Mouse (Mus musculus): ENCODE results near the gene Dnajc16.

Gene Dnajc16

GRCm38 (mm10) chr4:141724594-141724993 is 66.1 kb downstream of the Dnajc16 start:
- DNase-seq (ENCODE audit: low spot score in 2 of 2): no peak

- no peak for DNase-seq (ENCODE audit: low spot score in 2 of 2)
These were observed 67.1 kb downstream of the Dnajc16 start for GRCm38 (mm10) chr4:141723673-141724068.

GRCm38 (mm10) chr4:141722731-141723672 is 67.7 kb downstream of the Dnajc16 start, which contains the start of gene Ddi2:
Ddi2 (minus strand) TSS chr4:141723419.
- DNase-seq (ENCODE audit: low spot score in 2 of 2): peak; percentile 85 to 91

- no peak for DNase-seq (ENCODE audit: low spot score in 2 of 2)
These were observed 68.8 kb downstream of the Dnajc16 start for GRCm38 (mm10) chr4:141721961-141722360.

GRCm38 (mm10) chr4:141720761-141721523 is 69.8 kb downstream of the Dnajc16 start:
- DNase-seq (ENCODE audit: low spot score in 2 of 2): no peak

- no peak for DNase-seq (ENCODE audit: low spot score in 2 of 2)
These were observed 71.4 kb downstream of the Dnajc16 start for GRCm38 (mm10) chr4:141719304-141719703.

GRCm38 (mm10) chr4:141717633-141718032 is 73.1 kb downstream of the Dnajc16 start:
- DNase-seq (ENCODE audit: low spot score in 2 of 2): no peak

GRCm38 (mm10) chr4:141715027-141715426 is 75.7 kb downstream of the Dnajc16 start:
- no peak for DNase-seq (ENCODE audit: low spot score in 2 of 2)

GRCm38 (mm10) chr4:141713598-141714142 is 77.1 kb downstream of the Dnajc16 start:
- no peak for DNase-seq (ENCODE audit: low spot score in 2 of 2)

- DNase-seq (ENCODE audit: low spot score in 2 of 2): no peak
These were observed 79.5 kb downstream of the Dnajc16 start for GRCm38 (mm10) chr4:141711250-141711649.

All from spleen, postnatal 14 days (tissue).